Mouse (Mus musculus) liver, postnatal 0 days (tissue): ENCODE measurements around the gene Dus2. TPM values are rescaled to one million over a fixed set of nuclear protein-coding genes. Genes with fewer than 3 reads are reported as not detected.

Experiments used
- ATAC-seq: fragments of 200-750 bp; cut with Nextera tagmentation; 2 replicates; pipeline ENCODE4 v1.8.0; 2017; ENCODE audit warnings: mild to moderate bottlenecking, moderate library complexity
- DNase-seq: peaks from one replicate; pipeline ENCODE4 v3.0.0-alpha.2; 2016
- H3K27ac ChIP-seq: fragments of 300-500 bp; sonication (generic); 2 replicates; pipeline ENCODE4 v1.5.1; 2014; ENCODE audit warnings: antibody characterized with exemption, moderate library complexity, mild to moderate bottlenecking, low read depth
- H3K27me3 ChIP-seq: fragments of 300-500 bp; sonication (generic); 2 replicates; pipeline ENCODE4 v1.6.1; 2014; ENCODE audit warnings: low read length, control low read depth, mixed read lengths; ENCODE audit not compliant: insufficient read depth
- H3K36me3 ChIP-seq: fragments of 300-500 bp; sonication (generic); replicated peaks from 2 replicates; pipeline ENCODE4 v1.6.1; 2014; ENCODE audit warnings: mild to moderate bottlenecking, control low read depth, low read length, moderate library complexity, mixed read lengths; ENCODE audit not compliant: insufficient read depth
- H3K4me1 ChIP-seq: fragments of 300-500 bp; sonication (generic); 2 replicates; pipeline ENCODE4 v1.6.1; 2014; ENCODE audit warnings: antibody characterized with exemption, mild to moderate bottlenecking, control low read depth; ENCODE audit not compliant: insufficient read depth
- H3K4me2 ChIP-seq: fragments of 300-500 bp; sonication (generic); 2 replicates; pipeline ENCODE4 v1.6.1; 2014; ENCODE audit warnings: low read depth, mild to moderate bottlenecking, low read length, moderate library complexity, mixed read lengths
- H3K4me3 ChIP-seq: fragments of 300-500 bp; sonication (generic); 2 replicates; pipeline ENCODE4 v1.5.1; 2014; ENCODE audit warnings: low read depth, low read length
- H3K9ac ChIP-seq: fragments of 300-500 bp; sonication (generic); replicated peaks from 2 replicates; pipeline ENCODE4 v1.6.1; 2014; ENCODE audit warnings: mild to moderate bottlenecking, moderate library complexity
- H3K9me3 ChIP-seq: fragments of 300-500 bp; sonication (generic); 2 replicates; pipeline ENCODE4 v1.6.1; 2016; ENCODE audit warnings: mild to moderate bottlenecking, control low read depth, low read length, mixed read lengths
- CTCF ChIP-seq: sonication (generic); IDR thresholded peaks from 2 replicates; pipeline ENCODE4 v1.5.1; 2016; ENCODE audit warnings: antibody characterized with exemption, low read depth
- EP300 ChIP-seq: IDR thresholded peaks from 2 replicates; pipeline ENCODE4 v1.6.1; 2016; ENCODE audit warnings: antibody characterized with exemption, low read depth, mild to moderate bottlenecking
- WGBS: fragments of 180-500 bp; shearing (Covaris S2); extraction: QIAGEN DNeasy Blood & Tissue Kit; methylation state at CpG from one replicate; pipeline ENCODE4 v1.1.7; 2014; ENCODE audit not compliant: insufficient replicate concordance; 5-methylcytosine and 5-hydroxymethylcytosine counted together
- polyA plus RNA-seq: library from polyadenylated mRNA; unstranded; fragments of >200 nt; fragmentation: Nextera tagmentation; extraction: Ambion mirVana; gene quantifications from 2 replicates; pipeline ENCODE4 v1.2.1, GENCODE M21; 2015

The Dus2 gene
- polyA plus RNA-seq, 1 experiment from 2014 or later: 9.5 TPM

DNA sequence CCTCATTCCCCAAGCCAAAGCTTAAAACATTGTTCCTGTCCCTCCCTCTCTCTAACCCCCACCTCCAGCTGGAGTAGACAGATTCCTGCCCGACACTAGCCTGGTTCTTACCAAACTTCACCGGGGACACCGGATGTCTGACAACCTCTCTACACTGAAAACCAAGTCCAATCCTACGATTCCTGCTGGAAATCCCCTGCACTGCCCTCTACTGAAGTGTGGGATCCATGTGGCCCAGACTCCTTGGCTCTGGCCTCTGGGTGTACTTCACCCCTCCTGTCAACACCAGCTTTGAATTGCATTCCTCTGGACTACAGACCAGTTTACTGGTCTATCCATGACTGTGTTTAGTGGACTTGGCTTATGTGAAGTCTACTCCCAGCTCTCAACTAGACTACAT lies 34.6 kb upstream of the Dus2 start:
- ATAC-seq (no peak), DNase-seq (no peak)
- TF ChIP-seq EP300 (no peak), CTCF (no peak)
- H3K27me3 ChIP-seq: no peaks in the 10 kb centered on the region
- H3K4me1 ChIP-seq: peaks cover 7% of the 10 kb centered on the region
- no peak overlapping the region for H3K4me2 ChIP-seq
- H3K9me3 ChIP-seq: no peaks in the 10 kb centered on the region
- peaks cover 10% of the 10 kb centered on the region for H3K36me3 ChIP-seq
- H3K27ac ChIP-seq: no peak overlapping the region
- no peak overlapping the region for H3K4me3 ChIP-seq
- H3K9ac ChIP-seq: no peak overlapping the region
- WGBS: 81% methylated on average over 4 of the region's 4 CpGs

DNA sequence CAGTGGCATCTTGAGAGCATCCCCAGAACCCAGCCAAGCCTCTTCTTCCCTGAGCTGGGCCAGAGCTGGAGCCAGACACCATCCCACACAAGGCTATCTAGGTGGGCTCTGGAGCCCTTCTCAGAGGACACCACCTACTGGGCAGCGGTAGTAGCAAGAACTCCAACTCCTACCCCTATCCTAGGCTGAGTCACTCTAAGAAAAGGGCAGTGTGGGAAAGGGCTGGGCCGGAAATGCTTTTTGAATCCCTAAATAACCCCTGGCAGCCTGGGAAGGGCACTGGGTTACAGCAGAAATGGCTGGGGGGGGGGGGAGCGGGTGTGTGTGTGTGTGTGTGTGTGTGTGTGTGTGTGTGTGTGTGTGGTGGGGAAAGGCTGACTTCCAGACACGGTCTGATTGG lies 33.3 kb upstream of the Dus2 start:
- Histone ChIP-seq H3K27me3 (no peaks in the 10 kb centered on the region), H3K4me3 (no peak overlapping the region), H3K9ac (no peak overlapping the region), H3K9me3 (no peaks in the 10 kb centered on the region), H3K27ac (no peak overlapping the region), H3K4me2 (no peak overlapping the region), H3K36me3 (peaks cover 3% of the 10 kb centered on the region), H3K4me1 (peaks cover 11% of the 10 kb centered on the region)
- WGBS: 69% methylated on average over 3 of the region's 4 CpGs
- DNase-seq: no peak
- ATAC-seq: no peak
- no peak for TF ChIP-seq EP300
- TF ChIP-seq CTCF: peak; percentile 29; the same call in 1 of the 2 replicates

DNA sequence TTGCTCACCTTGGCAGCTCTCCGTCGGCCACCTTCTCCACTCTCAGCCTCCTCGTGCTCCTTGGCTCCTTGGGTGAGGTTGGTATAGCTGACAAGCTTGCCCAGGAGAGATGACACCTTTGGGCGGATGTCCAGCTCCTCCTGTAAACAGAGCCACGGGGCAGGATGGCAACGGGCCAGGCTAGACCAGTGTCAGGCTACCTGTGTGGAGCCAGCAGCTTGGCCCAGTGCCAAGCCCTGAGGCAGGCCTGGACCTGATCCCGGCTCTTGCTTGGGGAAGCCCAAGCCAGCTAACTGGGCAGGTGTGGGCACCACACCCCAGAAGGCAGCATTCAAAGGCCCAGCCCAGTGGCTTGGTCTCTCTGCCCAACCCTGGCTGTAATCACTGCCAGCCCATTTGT lies 31.8 kb upstream of the Dus2 start:
- no peaks in the 10 kb centered on the region for H3K9me3 ChIP-seq
- no peak overlapping the region for H3K27ac ChIP-seq
- TF ChIP-seq CTCF (no peak), EP300 (no peak)
- H3K4me2 ChIP-seq: no peak overlapping the region
- no peak overlapping the region for H3K4me3 ChIP-seq
- DNase-seq (peak; percentile 89), ATAC-seq (peak; percentile 85)
- H3K36me3 ChIP-seq: no peaks in the 10 kb centered on the region; the same call in 1 of the 2 replicates
- H3K4me1 ChIP-seq: peaks cover 11% of the 10 kb centered on the region
- H3K9ac ChIP-seq: no peak overlapping the region
- WGBS: 71% methylated on average over 7 of the region's 7 CpGs
- no peaks in the 10 kb centered on the region for H3K27me3 ChIP-seq

DNA sequence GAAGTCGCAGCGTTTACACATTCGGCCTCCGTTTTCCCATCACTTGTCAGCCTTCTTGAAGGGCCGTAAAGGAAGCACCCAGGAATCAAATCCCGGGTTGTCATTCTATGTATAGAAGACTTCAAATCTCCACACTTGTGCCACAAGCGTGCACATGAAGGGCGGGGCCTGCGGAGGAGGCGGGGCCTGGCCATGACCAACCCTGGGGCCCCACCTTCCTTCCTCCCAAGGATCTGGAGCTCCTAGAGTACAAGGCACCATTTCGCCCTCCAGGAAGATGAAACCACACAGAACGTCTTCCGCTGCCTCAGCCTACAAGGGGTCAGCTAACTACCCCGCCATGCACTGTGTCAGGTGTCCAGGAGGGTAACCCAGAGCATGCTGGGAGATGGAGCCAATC lies 30.0 kb upstream of the Dus2 start:
- DNase-seq (peak; percentile 55), ATAC-seq (no peak)
- H3K27ac ChIP-seq: no peak overlapping the region
- TF ChIP-seq CTCF (no peak), EP300 (no peak)
- H3K4me1 ChIP-seq: peaks cover 23% of the 10 kb centered on the region
- H3K4me2 ChIP-seq: peak overlapping the region; percentile 54
- no peaks in the 10 kb centered on the region; the same call in 1 of the 2 replicates for H3K36me3 ChIP-seq
- H3K9ac ChIP-seq: no peak overlapping the region
- no peaks in the 10 kb centered on the region for H3K27me3 ChIP-seq
- WGBS: 60% methylated on average over 14 of the region's 14 CpGs
- no peak overlapping the region for H3K4me3 ChIP-seq
- H3K9me3 ChIP-seq: no peaks in the 10 kb centered on the region

DNA sequence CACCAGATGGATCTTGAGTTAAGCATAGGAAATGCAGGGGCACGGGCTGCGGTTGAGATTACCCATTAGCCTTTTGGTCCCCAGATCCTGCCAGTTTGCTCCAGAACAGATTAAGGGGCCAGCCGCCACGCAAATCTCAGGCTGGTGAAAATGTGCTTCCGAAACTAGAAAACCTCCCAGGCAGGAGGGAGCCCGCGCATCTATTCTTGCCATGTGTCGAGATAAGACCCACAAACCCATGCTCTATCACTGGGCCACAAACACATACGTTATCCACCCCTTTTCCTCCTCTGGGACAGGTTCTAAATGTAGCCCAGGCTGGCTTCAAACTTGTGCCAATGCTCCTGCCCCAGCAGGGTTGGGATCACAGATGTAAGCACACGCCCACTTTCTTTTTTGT lies 29.6 kb upstream of the Dus2 start:
- no peak for DNase-seq
- WGBS: 60% methylated on average over 10 of the region's 10 CpGs
- peak overlapping the region; percentile 54 for H3K4me2 ChIP-seq

DNA sequence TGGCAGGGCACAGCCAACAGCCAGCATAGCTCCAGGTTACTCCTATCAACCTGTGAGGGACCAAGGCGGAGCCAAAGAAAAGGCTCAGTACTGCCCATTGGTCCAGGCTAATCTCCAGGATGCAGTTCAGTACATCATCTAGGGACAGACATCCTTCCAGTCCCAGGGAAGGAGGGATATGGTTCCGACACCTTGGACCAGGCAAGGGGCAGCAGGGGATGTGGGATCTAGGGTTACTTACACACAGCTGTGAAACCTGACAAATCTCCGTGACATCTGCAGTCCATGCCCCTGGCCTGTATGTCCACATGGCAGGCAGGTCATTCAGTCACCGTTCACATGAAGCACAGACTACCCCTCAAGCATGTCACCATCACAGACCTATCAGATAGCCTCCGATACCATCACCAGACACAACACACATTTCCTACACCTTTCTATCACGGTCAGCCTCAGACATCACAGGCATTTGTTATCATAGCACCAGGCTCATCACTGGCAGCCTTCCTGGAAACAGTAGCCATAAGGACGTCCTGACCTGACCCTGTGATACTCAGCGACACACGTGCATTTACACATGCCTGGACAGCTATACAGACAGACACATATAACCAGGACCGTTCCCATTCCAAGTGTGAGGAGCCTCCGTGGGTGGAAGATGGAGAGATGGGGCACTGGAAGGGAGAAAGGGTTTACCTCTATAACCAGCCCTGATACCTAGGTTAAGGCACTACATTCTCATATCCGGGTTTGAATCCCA lies 26.5 kb upstream of the Dus2 start:
- H3K27me3 ChIP-seq: 0 out of 2 replicates have a peak, but pooled peaks cover 3% of the 10 kb centered on the region
- peak overlapping the region; percentile 78 for H3K4me3 ChIP-seq
- 59% methylated on average over 12 of the region's 12 CpGs for WGBS
- H3K27ac ChIP-seq: no peak overlapping the region
- H3K4me2 ChIP-seq: peak overlapping the region; percentile 100
- ATAC-seq: no peak
- peaks cover 33% of the 10 kb centered on the region for H3K4me1 ChIP-seq
- no peak for DNase-seq
- no peaks in the 10 kb centered on the region for H3K36me3 ChIP-seq
- H3K9ac ChIP-seq: peak overlapping the region; percentile 86; the same call in 1 of the 2 replicates
- TF ChIP-seq EP300 (no peak), CTCF (no peak)
- H3K9me3 ChIP-seq: no peaks in the 10 kb centered on the region

More for the DNA sequence above, 29.6 kb upstream of the Dus2 start:
- TF ChIP-seq EP300: peak; percentile 63; the same call in 1 of the 2 replicates
- no peak for TF ChIP-seq CTCF
- Histone ChIP-seq H3K9me3 (no peaks in the 10 kb centered on the region), H3K9ac (no peak overlapping the region), H3K4me3 (no peak overlapping the region), H3K36me3 (no peaks in the 10 kb centered on the region; the same call in 1 of the 2 replicates), H3K27me3 (no peaks in the 10 kb centered on the region), H3K4me1 (peaks cover 27% of the 10 kb centered on the region), H3K27ac (no peak overlapping the region)
- no peak for ATAC-seq
